Mouse (Mus musculus) liver, postnatal 0 days (tissue): ENCODE data around the gene Pex16.

ENCODE experiments used
- CTCF ChIP-seq: sonication (generic); IDR thresholded peaks from 2 replicates; pipeline ENCODE4 v1.5.1; 2016; ENCODE audit warnings: antibody characterized with exemption, low read depth
- EP300 ChIP-seq: IDR thresholded peaks from 2 replicates; pipeline ENCODE4 v1.6.1; 2016; ENCODE audit warnings: antibody characterized with exemption, low read depth, mild to moderate bottlenecking

- TF ChIP-seq CTCF, result no peak
- TF ChIP-seq EP300, result no peak
Observed at GRCm38 (mm10) chr2:92425366-92425765, 50.9 kb downstream of the Pex16 start.
